Mouse (Mus musculus) heart, embryonic 14.5 days (tissue): ENCODE measurements at regions not wholly inside any gene's neighbourhood (a gene's known extent, or its start where the extent isn't known, plus 50 kb on each side); places are given as distances from the start of the nearest gene placed in this dataset.

Source experiments
- ATAC-seq: fragments of 200-750 bp; cut with Nextera tagmentation; 2 replicates; pipeline ENCODE4 v1.8.0; 2017; ENCODE audit warnings: low read depth, moderate TSS enrichment; ENCODE audit not compliant: insufficient number of reproducible peaks, insufficient read depth, low FRiP score
- H3K27ac ChIP-seq, 2 experiments: fragments of 200-500 bp in 1 of 2; fragments of 300-500 bp in 1 of 2; sonication (generic) in 1 of 2; replicated peaks in 1 of 2; 2 replicates each; pipeline ENCODE4 v1.5.1; 2012 to 2014; ENCODE audit warnings: low read depth in 2 of 2, low read length in 2 of 2, control low read depth in 1 of 2, mild to moderate bottlenecking in 1 of 2, mixed read lengths in 1 of 2; ENCODE audit not compliant: control insufficient read depth in 1 of 2, insufficient read depth in 1 of 2
- H3K27me3 ChIP-seq: fragments of 300-500 bp; sonication (generic); 2 replicates; pipeline ENCODE4 v1.6.1; 2014; ENCODE audit warnings: mild to moderate bottlenecking, low read length, control low read depth; ENCODE audit not compliant: control insufficient read depth, insufficient read depth
- H3K36me3 ChIP-seq: fragments of 300-500 bp; sonication (generic); 2 replicates; pipeline ENCODE4 v1.6.1; 2014; ENCODE audit warnings: mild to moderate bottlenecking, control low read depth, low read length, mixed read lengths; ENCODE audit not compliant: control insufficient read depth, insufficient read depth
- H3K4me1 ChIP-seq, 2 experiments: fragments of 200-500 bp in 1 of 2; fragments of 300-500 bp in 1 of 2; sonication (generic) in 1 of 2; 2 replicates each; pipeline ENCODE4 v1.6.1; 2012 to 2014; ENCODE audit warnings: low read length in 2 of 2, control low read depth in 1 of 2, mixed read lengths in 1 of 2; ENCODE audit not compliant: control insufficient read depth in 2 of 2, insufficient read depth in 2 of 2
- H3K4me2 ChIP-seq: fragments of 300-500 bp; sonication (generic); 2 replicates; pipeline ENCODE4 v1.6.1; 2014; ENCODE audit warnings: mild to moderate bottlenecking, low read length
- H3K4me3 ChIP-seq, 2 experiments: fragments of 200-500 bp in 1 of 2; fragments of 300-500 bp in 1 of 2; sonication (generic) in 1 of 2; 2 replicates each; pipeline ENCODE4 v1.5.1; 2012 to 2014; ENCODE audit warnings: low read length in 2 of 2, mild to moderate bottlenecking in 2 of 2, control low read depth in 1 of 2, low read depth in 1 of 2, moderate library complexity in 1 of 2; ENCODE audit not compliant: control insufficient read depth in 1 of 2, insufficient read depth in 1 of 2
- H3K9ac ChIP-seq: fragments of 300-500 bp; sonication (generic); 2 replicates; pipeline ENCODE4 v1.6.1; 2014; ENCODE audit warnings: mild to moderate bottlenecking, low read length
- H3K9me3 ChIP-seq: fragments of 300-500 bp; sonication (generic); 2 replicates; pipeline ENCODE4 v1.6.1; 2016; ENCODE audit warnings: low read length, control low read depth; ENCODE audit not compliant: control insufficient read depth
- WGBS: fragments of 180-500 bp; shearing (Covaris S2); extraction: QIAGEN DNeasy Blood & Tissue Kit; methylation state at CpG from one replicate; pipeline ENCODE4 v1.1.7; 2014; 5-methylcytosine and 5-hydroxymethylcytosine counted together

- 81% methylated on average over 2 of the region's 2 CpGs for WGBS
- Histone ChIP-seq H3K9ac (no peak overlapping the region), H3K36me3 (no peaks in the 10 kb centered on the region), H3K27ac (no peak overlapping the region), H3K4me3 (no peak overlapping the region), H3K9me3 (no peaks in the 10 kb centered on the region), H3K27me3 (no peaks in the 10 kb centered on the region), H3K4me1 (peaks cover 3% of the 10 kb centered on the region in 2 experiments; a peak in 3 of 4 replicates), H3K4me2 (no peak overlapping the region)
- ATAC-seq, result no peak
Observed at GRCm38 (mm10) chr8:9020744-9021143, 330.4 kb upstream of the Arglu1 start.

GRCm38 (mm10) chr8:9020180-9020579 lies 329.9 kb upstream of the Arglu1 start:
- H3K9me3 ChIP-seq, result no peaks in the 10 kb centered on the region
- H3K27ac ChIP-seq, result no peak overlapping the region
- H3K27me3 ChIP-seq, result no peaks in the 10 kb centered on the region
- 35% methylated on average over 3 of the region's 3 CpGs for WGBS
- H3K36me3 ChIP-seq, result no peaks in the 10 kb centered on the region
- H3K4me1 ChIP-seq, result peaks cover 3% of the 10 kb centered on the region in 2 experiments; a peak in 3 of 4 replicates
- no peak for ATAC-seq
- no peak overlapping the region for H3K9ac ChIP-seq
- no peak overlapping the region for H3K4me3 ChIP-seq
- H3K4me2 ChIP-seq, result no peak overlapping the region

- Histone ChIP-seq H3K4me3 (no peak overlapping the region), H3K36me3 (no peaks in the 10 kb centered on the region), H3K4me2 (no peak overlapping the region), H3K9ac (no peak overlapping the region), H3K27ac (no peak overlapping the region), H3K9me3 (no peaks in the 10 kb centered on the region), H3K4me1 (no peaks in the 10 kb centered on the region), H3K27me3 (no peaks in the 10 kb centered on the region)
- ATAC-seq, result no peak
- WGBS, result 22% methylated on average over 3 of the region's 3 CpGs
Observed at GRCm38 (mm10) chr8:9011785-9012510, 321.6 kb upstream of the Arglu1 start.

DNA sequence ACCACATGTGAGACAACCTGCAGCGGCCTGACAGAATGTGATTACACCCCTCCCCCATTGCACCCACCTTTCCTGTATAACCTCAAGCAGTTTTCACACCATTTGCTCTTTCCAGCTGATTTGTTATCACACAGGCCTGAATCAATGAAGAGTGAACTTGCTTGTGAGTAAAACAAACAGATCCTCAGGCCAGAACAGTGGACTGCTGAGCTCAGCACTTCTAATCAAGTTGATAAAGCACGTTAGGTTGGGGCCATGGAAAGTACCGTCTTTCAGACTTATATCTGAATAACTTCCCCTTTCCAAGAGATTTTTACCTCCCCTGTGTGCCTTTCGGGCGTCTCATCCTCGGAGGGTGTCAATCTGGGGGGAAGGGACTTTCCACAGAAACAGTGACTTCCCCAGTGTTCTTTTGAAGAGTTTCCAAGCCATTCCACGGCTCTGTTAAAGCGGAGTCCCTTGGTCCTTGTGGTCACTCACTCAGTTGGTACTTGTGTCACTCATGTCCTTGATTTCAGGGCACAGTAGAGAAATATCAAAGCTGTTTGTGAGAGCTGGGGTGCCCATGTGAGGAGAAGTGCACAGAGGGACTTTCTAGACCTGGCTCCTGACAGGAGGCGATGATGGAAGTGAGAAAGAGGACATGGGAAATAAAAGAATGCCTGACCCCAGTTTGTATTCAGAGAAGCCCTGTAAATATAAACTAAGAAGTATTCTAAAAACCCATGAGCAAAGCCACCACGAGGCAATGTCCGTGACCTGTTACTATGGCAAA lies 317.9 kb upstream of the Arglu1 start:
- H3K4me1 ChIP-seq, result no peaks in the 10 kb centered on the region
- no peak overlapping the region for H3K4me3 ChIP-seq
- ATAC-seq, result no peak
- no peaks in the 10 kb centered on the region for H3K27me3 ChIP-seq
- H3K27ac ChIP-seq, result no peak overlapping the region
- WGBS, result 47% methylated on average over 11 of the region's 11 CpGs
- H3K9me3 ChIP-seq, result no peaks in the 10 kb centered on the region
- no peaks in the 10 kb centered on the region for H3K36me3 ChIP-seq
- H3K4me2 ChIP-seq, result no peak overlapping the region
- H3K9ac ChIP-seq, result no peak overlapping the region

GRCm38 (mm10) chr8:8999914-9000313 lies 309.6 kb upstream of the Arglu1 start:
- Histone ChIP-seq H3K27me3 (no peaks in the 10 kb centered on the region), H3K4me1 (peaks cover 0 to 2% of the 10 kb centered on the region in 2 experiments; a peak in 2 of 4 replicates), H3K4me2 (no peak overlapping the region), H3K36me3 (no peaks in the 10 kb centered on the region), H3K9ac (no peak overlapping the region), H3K4me3 (no peak overlapping the region), H3K9me3 (no peaks in the 10 kb centered on the region), H3K27ac (no peak overlapping the region)
- ATAC-seq, result no peak
- WGBS, result 77% methylated on average over 5 of the region's 5 CpGs

GRCm38 (mm10) chr8:8997621-8998020 lies 307.3 kb upstream of the Arglu1 start:
- Histone ChIP-seq H3K27me3 (no peaks in the 10 kb centered on the region), H3K36me3 (no peaks in the 10 kb centered on the region)
- 67% methylated on average over 7 of the region's 7 CpGs for WGBS

GRCm38 (mm10) chr8:8994596-8995189 lies 304.4 kb upstream of the Arglu1 start:
- Histone ChIP-seq H3K36me3 (no peaks in the 10 kb centered on the region), H3K9ac (peak overlapping the region; percentile 38), H3K27ac (peak overlapping the region; percentile 17 to 66), H3K4me2 (peak overlapping the region; percentile 60), H3K4me1 (peaks cover 23 to 36% of the 10 kb centered on the region in 2 experiments), H3K27me3 (no peaks in the 10 kb centered on the region), H3K9me3 (no peaks in the 10 kb centered on the region), H3K4me3 (peak overlapping the region; percentile 1 to 19; a peak in 3 of 4 replicates)
- peak; percentile 89 for ATAC-seq
- 6% methylated on average over 17 of the region's 17 CpGs for WGBS

More at GRCm38 (mm10) chr8:8997621-8998020, 307.3 kb upstream of the Arglu1 start:
- H3K4me3 ChIP-seq, result no peak overlapping the region
- no peak overlapping the region for H3K27ac ChIP-seq
- no peak overlapping the region for H3K4me2 ChIP-seq
- no peaks in the 10 kb centered on the region for H3K9me3 ChIP-seq
- ATAC-seq, result no peak
- no peak overlapping the region for H3K9ac ChIP-seq
- H3K4me1 ChIP-seq, result peaks cover 8 to 14% of the 10 kb centered on the region in 2 experiments
